ENCODE assay signal across 8 mouse cellular contexts in the genomic region with DNA sequence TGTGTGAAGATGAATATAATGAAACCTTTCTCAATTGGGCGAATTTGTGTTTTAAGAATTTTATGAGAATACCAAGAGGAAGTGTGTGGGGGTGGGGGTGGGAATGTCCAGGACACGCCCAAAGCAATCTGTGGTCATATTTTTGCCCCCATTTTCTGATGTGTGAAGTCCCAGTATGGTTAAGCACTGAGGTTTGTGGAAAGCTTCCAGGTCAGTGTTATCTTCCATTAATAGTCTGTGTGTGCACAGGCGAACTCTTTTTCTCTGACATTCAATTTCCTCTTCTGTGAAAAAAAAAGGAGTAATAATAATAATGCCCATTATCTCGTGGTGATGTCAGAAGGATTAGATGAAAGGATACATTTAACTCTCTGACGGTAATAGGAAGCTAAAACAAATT. TPM values are rescaled to one million over a fixed set of nuclear protein-coding genes. Genes with fewer than 3 reads are reported as not detected.
DNase-seq lines count a peak whose midpoint lies in the region; ATAC-seq and TF ChIP-seq lines count a peak whose summit lies in the region.

No protein-coding gene starts in this region.

- no peak overlapping the region for H3K4me3 ChIP-seq in liver, postnatal 0 days (ENCODE audit: low read depth, low read length)
- no peak overlapping the region for H3K4me3 ChIP-seq in liver, embryonic 11.5 days (ENCODE audit: low read depth, low read length)
- no peak overlapping the region for H3K4me3 ChIP-seq in forebrain, embryonic 11.5 days (ENCODE audit: low read depth, low read length)
- H3K4me3 ChIP-seq in limb, embryonic 10.5 days, result no peak overlapping the region

- WGBS in liver, postnatal 0 days (ENCODE audit: insufficient replicate concordance), result 37% methylated on average over 5 of the region's 5 CpGs
- WGBS in liver, embryonic 11.5 days, result 58% methylated on average over 5 of the region's 5 CpGs
- WGBS in forebrain, embryonic 11.5 days, result 58% methylated on average over 5 of the region's 5 CpGs
- 72% methylated on average over 5 of the region's 5 CpGs for WGBS in limb, embryonic 10.5 days

- H3K4me1 ChIP-seq in liver, postnatal 0 days (ENCODE audit: insufficient read depth), result peaks cover 5% of the 10 kb centered on the region
- no peaks in the 10 kb centered on the region; the same call in 1 of the 2 replicates for H3K4me1 ChIP-seq in liver, embryonic 11.5 days (replicated peaks; ENCODE audit: control insufficient read depth, insufficient read depth, low read length)
- no peaks in the 10 kb centered on the region; the same call in none of the 2 replicates for H3K4me1 ChIP-seq in forebrain, embryonic 11.5 days (replicated peaks; ENCODE audit: control insufficient read depth, insufficient read depth, low read length)
- peaks cover 31% of the 10 kb centered on the region for H3K4me1 ChIP-seq in limb, embryonic 10.5 days

- peak overlapping the region; percentile 55 for H3K4me2 ChIP-seq in liver, postnatal 0 days (ENCODE audit: low read depth, low read length)
- H3K4me2 ChIP-seq in liver, embryonic 11.5 days, result no peak overlapping the region
- H3K4me2 ChIP-seq in forebrain, embryonic 11.5 days (ENCODE audit: low read depth, low read length, severe bottlenecking), result no peak overlapping the region

- no peaks in the 10 kb centered on the region for H3K36me3 ChIP-seq in liver, postnatal 0 days (replicated peaks; ENCODE audit: insufficient read depth, low read length)
- no peaks in the 10 kb centered on the region for H3K36me3 ChIP-seq in liver, embryonic 11.5 days (ENCODE audit: control insufficient read depth, insufficient read depth, low read length)
- no peaks in the 10 kb centered on the region for H3K36me3 ChIP-seq in forebrain, embryonic 11.5 days (ENCODE audit: control insufficient read depth, insufficient read depth, low read length)
- no peaks in the 10 kb centered on the region for H3K36me3 ChIP-seq in limb, embryonic 10.5 days
- no peaks in the 10 kb centered on the region for H3K36me3 ChIP-seq in splenic B cell, adult 2 months (ENCODE audit: control insufficient read depth, insufficient read depth, low read length, poor library complexity, severe bottlenecking)

- no peak for TF ChIP-seq CTCF in liver, postnatal 0 days (IDR thresholded peaks at IDR 0.05; ENCODE audit: low read depth)

- no peak overlapping the region for H3K27ac ChIP-seq in liver, postnatal 0 days (ENCODE audit: low read depth)
- H3K27ac ChIP-seq in liver, embryonic 11.5 days (ENCODE audit: low read depth, low read length), result no peak overlapping the region
- no peak overlapping the region for H3K27ac ChIP-seq in forebrain, embryonic 11.5 days (ENCODE audit: low read depth, low read length)
- peak overlapping the region; percentile 73 for H3K27ac ChIP-seq in limb, embryonic 10.5 days

- no peaks in the 10 kb centered on the region for H3K9me3 ChIP-seq in liver, postnatal 0 days (ENCODE audit: low read length)
- H3K9me3 ChIP-seq in liver, embryonic 11.5 days (ENCODE audit: control insufficient read depth, low read length), result no peaks in the 10 kb centered on the region
- no peaks in the 10 kb centered on the region for H3K9me3 ChIP-seq in forebrain, embryonic 11.5 days (ENCODE audit: control insufficient read depth, low read length)
- H3K9me3 ChIP-seq in limb, embryonic 10.5 days (replicated peaks), result no peaks in the 10 kb centered on the region

- no peak for ATAC-seq in liver, postnatal 0 days
- ATAC-seq in liver, embryonic 11.5 days (replicated peaks; ENCODE audit: low FRiP score), result no peak
- peak; percentile 18 for ATAC-seq in forebrain, embryonic 11.5 days (replicated peaks; ENCODE audit: low FRiP score)

- no peaks in the 10 kb centered on the region for H3K27me3 ChIP-seq in liver, postnatal 0 days (ENCODE audit: insufficient read depth, low read length)
- no peaks in the 10 kb centered on the region for H3K27me3 ChIP-seq in liver, embryonic 11.5 days (replicated peaks; ENCODE audit: control insufficient read depth, insufficient read depth, low read length)
- H3K27me3 ChIP-seq in forebrain, embryonic 11.5 days (ENCODE audit: control insufficient read depth, insufficient read depth, low read length), result no peaks in the 10 kb centered on the region
- no peaks in the 10 kb centered on the region for H3K27me3 ChIP-seq in limb, embryonic 10.5 days (ENCODE audit: low read depth, poor library complexity, severe bottlenecking)
- H3K27me3 ChIP-seq in splenic B cell, adult 2 months (ENCODE audit: control insufficient read depth, insufficient read depth, low read length, poor library complexity, severe bottlenecking), result no peaks in the 10 kb centered on the region

- no peak for TF ChIP-seq EP300 in liver, postnatal 0 days (IDR thresholded peaks at IDR 0.05; ENCODE audit: low read depth)

- DNase-seq in liver, postnatal 0 days, result no peak
- no peak for DNase-seq in liver, embryonic 11.5 days (ENCODE audit: low spot score)
- no peak for DNase-seq in forebrain, embryonic 11.5 days (ENCODE audit: low spot score)
- DNase-seq in limb, embryonic 10.5 days (ENCODE audit: low spot score), result no peak
- DNase-seq in splenic B cell, adult 2 months (ENCODE audit: low read depth, low spot score), result peak; percentile 6
- DNase-seq in adrenal gland, adult 18-20 months (ENCODE audit: low spot score in 2 of 2), result no peak
- no peak for DNase-seq in cerebellum, postnatal 25 days
- no peak for DNase-seq in kidney, postnatal 25 days

- no peak overlapping the region for H3K9ac ChIP-seq in liver, postnatal 0 days (replicated peaks)
- no peak overlapping the region for H3K9ac ChIP-seq in liver, embryonic 11.5 days (ENCODE audit: low read depth, low read length)
- H3K9ac ChIP-seq in forebrain, embryonic 11.5 days (ENCODE audit: low read length), result no peak overlapping the region

RNA-seq across cellular contexts. Expression of a gene that starts 33.5 kb away (rescaled TPM):
- polyA plus RNA-seq in liver, postnatal 0 days (2015; fragmentation: Nextera tagmentation; extraction: Ambion mirVana), result 380 and 392 TPM in 2 replicates
- polyA plus RNA-seq in liver, embryonic 11.5 days (2014; fragmentation: Nextera tagmentation; extraction: Ambion mirVana), result 105 and 107 TPM in 2 replicates
- 48.9 and 52.2 TPM in 2 replicates for polyA plus RNA-seq in forebrain, embryonic 11.5 days (2014; fragmentation: Nextera tagmentation; extraction: Ambion mirVana)
- polyA plus RNA-seq in limb, embryonic 10.5 days (2016; fragmentation: Nextera tagmentation; extraction: Ambion mirVana), result 33.2 and 42.9 TPM in 2 replicates
- total RNA-seq in adrenal gland, adult 18-20 months (2021), result 100 to 1,000 TPM; 516 to 719 TPM

RNA-seq across cellular contexts. Expression of a gene that starts 48.6 kb away (rescaled TPM):
- 6.0 and 153 TPM in 2 replicates for polyA plus RNA-seq in liver, postnatal 0 days (2015; fragmentation: Nextera tagmentation; extraction: Ambion mirVana)
- 5.9 and 12.3 TPM in 2 replicates for polyA plus RNA-seq in liver, embryonic 11.5 days (2014; fragmentation: Nextera tagmentation; extraction: Ambion mirVana)
- 0.32 TPM in 1 of 2 replicates, not detected in the other for polyA plus RNA-seq in forebrain, embryonic 11.5 days (2014; fragmentation: Nextera tagmentation; extraction: Ambion mirVana)
- 0.74 and 5.4 TPM in 2 replicates for polyA plus RNA-seq in limb, embryonic 10.5 days (2016; fragmentation: Nextera tagmentation; extraction: Ambion mirVana)
- 10 to 100 TPM; 13.6 to 60.3 TPM for total RNA-seq in adrenal gland, adult 18-20 months (2021)
